Mouse (Mus musculus): Measurements from ENCODE around the gene Atrnl1.

- TF ChIP-seq GATA1 (IDR thresholded peaks at IDR 0.05; ENCODE audit: borderline replicate concordance, low read length) (no peak; the same call in 2 of the 3 replicates), FLI1 (IDR thresholded peaks at IDR 0.05; ENCODE audit: low read length) (no peak)
These were observed 326.0 kb downstream of the Atrnl1 start for GRCm38 (mm10) chr19:57936865-57937264.

All from megakaryocyte, embryonic 14.5 days (primary cell).